Mouse (Mus musculus) cortical plate, adult 2 months (tissue): ENCODE results near the gene Hivep1.

ENCODE experiments used
- CTCF ChIP-seq: fragments of 200-500 bp; IDR thresholded peaks from 2 replicates; pipeline ENCODE4 v1.5.1; 2011; ENCODE audit warnings: mild to moderate bottlenecking, control low read depth, low read length; ENCODE audit not compliant: insufficient read depth; ENCODE audit errors: extremely low read depth
- POLR2A ChIP-seq: fragments of 200-500 bp; IDR thresholded peaks from 2 replicates; pipeline ENCODE4 v1.6.1; 2011; ENCODE audit warnings: mild to moderate bottlenecking, low read length, control low read depth; ENCODE audit not compliant: insufficient read depth; ENCODE audit errors: extremely low read depth

DNA sequence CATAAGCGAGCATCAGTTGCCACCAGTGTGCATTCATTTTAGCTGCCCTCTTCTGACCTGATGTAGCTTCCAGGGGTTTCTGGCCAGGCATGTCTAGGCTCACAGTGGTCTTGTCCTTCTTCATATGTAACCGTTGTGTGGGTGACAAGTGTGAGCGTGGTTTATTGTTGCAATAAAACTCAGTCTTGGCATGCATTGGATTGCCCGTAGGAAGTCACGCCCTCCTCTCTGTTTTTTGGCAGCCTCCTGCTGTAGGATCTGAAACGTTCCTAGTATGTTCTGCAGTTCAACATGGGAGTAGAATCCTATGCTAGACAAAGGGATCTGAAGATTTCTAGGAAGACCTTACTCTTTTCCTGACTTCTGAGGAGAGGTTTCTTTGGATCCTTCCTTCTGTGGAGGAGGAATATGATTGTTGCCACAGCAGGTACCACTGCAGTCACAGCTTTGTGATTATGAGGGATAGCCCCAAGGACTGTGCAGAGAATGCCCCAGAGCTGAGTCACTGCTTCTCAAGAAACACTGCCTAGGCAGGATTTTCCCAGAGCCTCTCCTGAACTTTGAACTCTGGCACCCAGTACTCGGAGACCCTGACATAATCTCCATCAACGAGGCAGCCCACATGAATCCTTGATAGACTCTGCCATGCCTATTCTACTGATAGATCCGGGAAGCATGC is 182.1 kb downstream of the Hivep1 start:
- no peak for TF ChIP-seq POLR2A
- TF ChIP-seq CTCF: no peak
